Mouse (Mus musculus): ENCODE results near the gene Plcg1.

GRCm38 (mm10) chr2:160730797-160731116, 343 bp upstream of the Plcg1 start:
- TF ChIP-seq CTCF (IDR thresholded peaks at IDR 0.05; ENCODE audit: extremely low read depth, insufficient read depth, insufficient read length, insufficient replicate concordance), result no peak
- TF ChIP-seq POLR2A (IDR thresholded peaks at IDR 0.05; ENCODE audit: low read depth, low read length), result no peak

Measured in spleen, adult 2 months (tissue).